Mouse (Mus musculus): ENCODE data around the gene C1qtnf3.

Gene C1qtnf3

GRCm38 (mm10) chr15:10951951-10952759, at the start of gene C1qtnf3:
Gene C1qtnf3, plus strand, starts transcription at chr15:10952332.
- DNase-seq, result no peak

- no peak for DNase-seq
Measured at GRCm38 (mm10) chr15:10902360-10902759, 49.8 kb upstream of the C1qtnf3 start.

GRCm38 (mm10) chr15:10916611-10917311, 35.4 kb upstream of the C1qtnf3 start:
- DNase-seq, result no peak

GRCm38 (mm10) chr15:10917312-10917660, 34.8 kb upstream of the C1qtnf3 start:
- DNase-seq, result no peak

- no peak for DNase-seq
Measured at GRCm38 (mm10) chr15:10920212-10920611, 31.9 kb upstream of the C1qtnf3 start.

GRCm38 (mm10) chr15:10921064-10921463, 31.1 kb upstream of the C1qtnf3 start:
- DNase-seq, result peak; percentile 4

- DNase-seq, result no peak
Measured at GRCm38 (mm10) chr15:10922061-10922460, 30.1 kb upstream of the C1qtnf3 start.

- DNase-seq, result no peak
Measured at GRCm38 (mm10) chr15:10922570-10922969, 29.6 kb upstream of the C1qtnf3 start.

- no peak for DNase-seq
Measured at GRCm38 (mm10) chr15:10923076-10923995, 28.8 kb upstream of the C1qtnf3 start.

- DNase-seq, result no peak
Measured at GRCm38 (mm10) chr15:10927325-10927724, 24.8 kb upstream of the C1qtnf3 start.

GRCm38 (mm10) chr15:10928633-10929270, 23.4 kb upstream of the C1qtnf3 start:
- no peak for DNase-seq

- no peak for DNase-seq
Measured at GRCm38 (mm10) chr15:10933930-10934329, 18.2 kb upstream of the C1qtnf3 start.

- no peak for DNase-seq
Measured at GRCm38 (mm10) chr15:10940148-10941108, 11.7 kb upstream of the C1qtnf3 start.

GRCm38 (mm10) chr15:10941901-10942300, 10.2 kb upstream of the C1qtnf3 start:
- DNase-seq, result no peak

- no peak for DNase-seq
Measured at GRCm38 (mm10) chr15:10947852-10948251, 4.3 kb upstream of the C1qtnf3 start.

- DNase-seq, result no peak
Measured at GRCm38 (mm10) chr15:10952760-10953305, 701 bp downstream of the C1qtnf3 start.

- no peak for DNase-seq
Measured at GRCm38 (mm10) chr15:10953465-10953864, 1.3 kb downstream of the C1qtnf3 start.

GRCm38 (mm10) chr15:10954381-10955016, 2.4 kb downstream of the C1qtnf3 start:
- no peak for DNase-seq

- no peak for DNase-seq
Measured at GRCm38 (mm10) chr15:10955156-10955555, 3.0 kb downstream of the C1qtnf3 start.

GRCm38 (mm10) chr15:10956706-10957105, 4.6 kb downstream of the C1qtnf3 start:
- no peak for DNase-seq
